Mouse (Mus musculus) embryonic facial prominence, embryonic 15.5 days (tissue): ENCODE data around the gene Hdac10. TPM values are rescaled to one million over a fixed set of nuclear protein-coding genes. Genes with fewer than 3 reads are reported as not detected.

Source experiments
- ATAC-seq: fragments of 200-750 bp; cut with Nextera tagmentation; 2 replicates; pipeline ENCODE4 v1.8.0; 2017; ENCODE audit warnings: low read depth, moderate TSS enrichment; ENCODE audit not compliant: insufficient number of reproducible peaks, low FRiP score, low TSS enrichment
- H3K27ac ChIP-seq: fragments of 300-500 bp; sonication (generic); replicated peaks from 2 replicates; pipeline ENCODE4 v1.5.1; 2015; ENCODE audit warnings: mild to moderate bottlenecking, inconsistent platforms
- H3K27me3 ChIP-seq: fragments of 300-500 bp; sonication (generic); 2 replicates; pipeline ENCODE4 v1.6.1; 2015; ENCODE audit warnings: inconsistent platforms
- H3K36me3 ChIP-seq: fragments of 300-500 bp; sonication (generic); 2 replicates; pipeline ENCODE4 v1.6.1; 2015; ENCODE audit warnings: mild to moderate bottlenecking, inconsistent platforms
- H3K4me1 ChIP-seq: fragments of 300-500 bp; sonication (generic); 2 replicates; pipeline ENCODE4 v1.6.1; 2015; ENCODE audit warnings: inconsistent platforms
- H3K4me2 ChIP-seq: fragments of 300-500 bp; sonication (generic); replicated peaks from 2 replicates; pipeline ENCODE4 v1.6.1; 2015; ENCODE audit warnings: mild to moderate bottlenecking, inconsistent platforms
- H3K4me3 ChIP-seq: fragments of 300-500 bp; sonication (generic); replicated peaks from 2 replicates; pipeline ENCODE4 v1.5.1; 2015; ENCODE audit warnings: mild to moderate bottlenecking, inconsistent platforms
- H3K9ac ChIP-seq: fragments of 300-500 bp; sonication (generic); 2 replicates; pipeline ENCODE4 v1.6.1; 2015; ENCODE audit warnings: inconsistent platforms
- H3K9me3 ChIP-seq: fragments of 300-500 bp; sonication (generic); replicated peaks from 2 replicates; pipeline ENCODE4 v1.6.1; 2016; ENCODE audit warnings: inconsistent platforms
- WGBS: fragments of 180-500 bp; shearing (Covaris S2); methylation state at CpG from one replicate; pipeline ENCODE4 v1.1.7; 2015; 5-methylcytosine and 5-hydroxymethylcytosine counted together
- polyA plus RNA-seq: library from polyadenylated mRNA; unstranded; fragments of >200 nt; fragmentation: Nextera tagmentation; extraction: Ambion mirVana; gene quantifications from 2 replicates; pipeline ENCODE4 v1.2.1, GENCODE M21; 2015

The Hdac10 gene
- polyA plus RNA-seq, 1 experiment from 2014 or later, result 25.7 TPM

DNA sequence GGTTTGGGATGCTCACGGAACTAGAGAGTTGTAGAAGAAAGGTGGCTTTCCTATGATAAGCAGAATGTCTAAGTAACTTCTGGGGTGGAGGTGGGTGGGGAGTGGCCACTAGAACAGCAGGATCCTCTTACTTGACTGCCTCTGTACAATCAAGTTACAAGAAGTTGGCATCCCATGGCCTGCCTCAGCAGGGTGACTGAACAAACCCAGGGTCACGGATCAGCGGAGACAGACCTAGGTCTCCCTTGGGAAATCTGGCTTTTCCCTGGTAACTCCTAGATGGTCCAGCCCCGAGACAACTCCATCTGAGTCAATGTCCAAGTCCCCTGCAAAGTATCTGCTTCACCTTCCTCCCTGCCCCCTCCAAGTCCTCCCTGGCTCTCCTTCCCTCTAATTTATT is 19.4 kb upstream of the Hdac10 start:
- H3K4me1 ChIP-seq, result peaks cover 40% of the 10 kb centered on the region
- no peak overlapping the region for H3K27ac ChIP-seq
- H3K9me3 ChIP-seq, result no peaks in the 10 kb centered on the region
- peak overlapping the region; percentile 68; the same call in 1 of the 2 replicates for H3K4me3 ChIP-seq
- no peak overlapping the region for H3K9ac ChIP-seq
- no peak for ATAC-seq
- H3K4me2 ChIP-seq, result peak overlapping the region; percentile 81
- H3K36me3 ChIP-seq, result no peaks in the 10 kb centered on the region; the same call in 1 of the 2 replicates
- peaks cover 28% of the 10 kb centered on the region for H3K27me3 ChIP-seq
- WGBS, result 64% methylated on average over 4 of the region's 4 CpGs

GRCm38 (mm10) chr15:89147456-89147855 is 19.0 kb upstream of the Hdac10 start:
- no peaks in the 10 kb centered on the region; the same call in 1 of the 2 replicates for H3K36me3 ChIP-seq
- no peak overlapping the region; the same call in 1 of the 2 replicates for H3K9ac ChIP-seq
- no peaks in the 10 kb centered on the region for H3K9me3 ChIP-seq
- ATAC-seq, result no peak
- H3K4me3 ChIP-seq, result no peak overlapping the region; the same call in 1 of the 2 replicates
- H3K27me3 ChIP-seq, result peaks cover 33% of the 10 kb centered on the region
- WGBS, result 19% methylated on average over 10 of the region's 10 CpGs
- H3K4me2 ChIP-seq, result peak overlapping the region; percentile 60
- peaks cover 40% of the 10 kb centered on the region for H3K4me1 ChIP-seq
- no peak overlapping the region for H3K27ac ChIP-seq

- ATAC-seq, result no peak
- no peaks in the 10 kb centered on the region for H3K9me3 ChIP-seq
- peak overlapping the region; percentile 34 for H3K4me3 ChIP-seq
- WGBS, result 9% methylated on average over 15 of the region's 16 CpGs
- H3K36me3 ChIP-seq, result no peaks in the 10 kb centered on the region; the same call in 1 of the 2 replicates
- peaks cover 40% of the 10 kb centered on the region for H3K4me1 ChIP-seq
- H3K9ac ChIP-seq, result no peak overlapping the region; the same call in 1 of the 2 replicates
- H3K27ac ChIP-seq, result no peak overlapping the region
- peak overlapping the region; percentile 60 for H3K4me2 ChIP-seq
- peaks cover 37% of the 10 kb centered on the region for H3K27me3 ChIP-seq
These were observed 18.5 kb upstream of the Hdac10 start for GRCm38 (mm10) chr15:89147024-89147423.

- no peak for ATAC-seq
- H3K27me3 ChIP-seq, result peaks cover 41% of the 10 kb centered on the region
These were observed 18.0 kb upstream of the Hdac10 start for GRCm38 (mm10) chr15:89146537-89146936.

DNA sequence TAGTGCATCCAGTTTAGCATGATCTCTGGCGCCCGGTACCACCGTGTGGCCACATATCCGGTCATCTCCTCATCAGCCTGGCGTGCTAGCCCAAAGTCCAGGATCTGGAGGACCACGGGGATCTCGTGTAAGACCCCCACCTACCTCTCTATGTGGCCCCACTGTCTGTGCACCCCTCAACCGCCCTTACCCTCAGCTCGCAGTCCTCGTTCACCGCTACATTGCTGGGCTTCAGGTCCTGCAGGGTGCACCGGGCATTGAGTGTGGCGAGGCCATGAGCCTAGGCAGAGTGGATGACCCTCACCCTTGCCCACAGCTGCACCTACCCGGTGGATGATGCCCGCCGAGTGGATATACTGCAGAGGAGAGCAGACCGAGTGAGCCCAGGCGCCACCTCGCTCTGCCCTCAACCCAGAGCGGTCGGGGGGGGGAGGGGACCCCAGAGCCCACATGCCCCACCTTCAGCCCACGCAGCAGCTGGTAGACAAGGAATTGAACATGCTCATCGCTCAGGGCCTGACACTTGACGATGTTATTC is 17.4 kb upstream of the Hdac10 start:
- 75% methylated on average over 24 of the region's 24 CpGs for WGBS
- no peak for ATAC-seq
- H3K9ac ChIP-seq, result no peak overlapping the region; the same call in 1 of the 2 replicates
- no peaks in the 10 kb centered on the region for H3K9me3 ChIP-seq
- no peak overlapping the region for H3K4me3 ChIP-seq
- H3K4me1 ChIP-seq, result peaks cover 47% of the 10 kb centered on the region
- no peak overlapping the region for H3K27ac ChIP-seq
- H3K36me3 ChIP-seq, result no peaks in the 10 kb centered on the region; the same call in 1 of the 2 replicates
- peaks cover 48% of the 10 kb centered on the region for H3K27me3 ChIP-seq
- H3K4me2 ChIP-seq, result peak overlapping the region; percentile 60; the same call in 1 of the 2 replicates

More at GRCm38 (mm10) chr15:89146537-89146936, 18.0 kb upstream of the Hdac10 start:
- 2% methylated on average over 27 of the region's 27 CpGs for WGBS
- Histone ChIP-seq H3K4me2 (peak overlapping the region; percentile 60), H3K4me1 (peaks cover 40% of the 10 kb centered on the region), H3K36me3 (no peaks in the 10 kb centered on the region; the same call in 1 of the 2 replicates), H3K4me3 (peak overlapping the region; percentile 34), H3K9ac (no peak overlapping the region), H3K9me3 (no peaks in the 10 kb centered on the region), H3K27ac (no peak overlapping the region)

GRCm38 (mm10) chr15:89144965-89145364 is 16.5 kb upstream of the Hdac10 start:
- H3K36me3 ChIP-seq, result no peaks in the 10 kb centered on the region; the same call in 1 of the 2 replicates
- H3K27me3 ChIP-seq, result peaks cover 57% of the 10 kb centered on the region
- ATAC-seq, result no peak
- no peak overlapping the region for H3K4me3 ChIP-seq
- H3K4me2 ChIP-seq, result no peak overlapping the region
- H3K9ac ChIP-seq, result no peak overlapping the region
- WGBS, result 84% methylated on average over 11 of the region's 11 CpGs
- H3K4me1 ChIP-seq, result peaks cover 51% of the 10 kb centered on the region
- H3K27ac ChIP-seq, result no peak overlapping the region
- H3K9me3 ChIP-seq, result no peaks in the 10 kb centered on the region

- H3K27ac ChIP-seq, result no peak overlapping the region
- H3K36me3 ChIP-seq, result no peaks in the 10 kb centered on the region; the same call in 1 of the 2 replicates
- H3K9me3 ChIP-seq, result no peaks in the 10 kb centered on the region
- H3K9ac ChIP-seq, result no peak overlapping the region
- 52% methylated on average over 2 of the region's 2 CpGs for WGBS
- H3K4me3 ChIP-seq, result no peak overlapping the region
- H3K4me1 ChIP-seq, result peaks cover 38% of the 10 kb centered on the region
- ATAC-seq, result no peak
- peaks cover 69% of the 10 kb centered on the region for H3K27me3 ChIP-seq
- H3K4me2 ChIP-seq, result no peak overlapping the region
These were observed 14.6 kb upstream of the Hdac10 start for GRCm38 (mm10) chr15:89143134-89143533.

GRCm38 (mm10) chr15:89141905-89142304 is 13.4 kb upstream of the Hdac10 start:
- 58% methylated on average over 4 of the region's 4 CpGs for WGBS
- no peak overlapping the region for H3K4me3 ChIP-seq
- no peak overlapping the region for H3K9ac ChIP-seq
- H3K4me1 ChIP-seq, result peaks cover 30% of the 10 kb centered on the region
- peaks cover 63% of the 10 kb centered on the region for H3K27me3 ChIP-seq
- ATAC-seq, result no peak
- no peaks in the 10 kb centered on the region for H3K9me3 ChIP-seq
- no peak overlapping the region for H3K27ac ChIP-seq
- H3K36me3 ChIP-seq, result no peaks in the 10 kb centered on the region; the same call in 1 of the 2 replicates
- no peak overlapping the region for H3K4me2 ChIP-seq

GRCm38 (mm10) chr15:89141443-89141842 is 12.9 kb upstream of the Hdac10 start:
- Histone ChIP-seq H3K27ac (no peak overlapping the region), H3K4me1 (peaks cover 25% of the 10 kb centered on the region), H3K4me2 (no peak overlapping the region), H3K9ac (no peak overlapping the region), H3K27me3 (peaks cover 59% of the 10 kb centered on the region), H3K36me3 (no peaks in the 10 kb centered on the region; the same call in 1 of the 2 replicates), H3K9me3 (no peaks in the 10 kb centered on the region), H3K4me3 (no peak overlapping the region)
- WGBS, result 21% methylated on average over 5 of the region's 5 CpGs
- ATAC-seq, result no peak

DNA sequence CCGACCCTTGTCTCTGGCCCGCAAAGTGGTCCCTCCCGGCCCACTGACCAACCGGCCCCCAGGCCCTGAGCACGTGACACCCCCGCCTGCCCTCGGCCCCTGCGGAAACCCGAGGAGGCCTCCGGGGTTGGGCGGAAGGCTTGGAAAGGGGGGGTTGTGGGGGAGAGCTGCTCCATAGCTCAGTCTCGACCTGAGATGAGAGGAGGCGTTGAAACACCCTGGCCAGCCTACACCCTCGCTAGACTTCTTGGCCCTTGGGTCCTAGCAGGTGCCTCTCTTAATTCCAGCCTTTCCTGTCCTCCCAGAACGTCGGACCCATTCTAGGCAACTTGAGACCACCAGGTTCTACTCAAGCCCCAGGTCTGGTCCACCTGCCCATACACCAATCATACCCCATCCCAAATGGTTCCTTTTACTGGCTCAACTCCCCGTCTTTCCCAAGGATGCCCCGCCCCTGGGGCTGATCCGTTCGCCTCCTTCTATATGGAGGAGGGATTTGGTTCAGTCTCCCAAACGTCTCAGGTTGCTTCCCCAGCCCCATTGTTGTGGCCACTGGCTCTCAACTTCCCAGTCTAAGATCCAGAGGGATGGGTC is 12.3 kb upstream of the Hdac10 start, which contains the start of gene Mapk12:
TSS of gene Mapk12 (minus strand) at position 45 of the 594 bp plus-strand sequence.
- Histone ChIP-seq H3K4me2 (peak within 1 kb of the TSS; percentile 92), H3K36me3 (no peaks in the 10 kb centered on the region; the same call in 1 of the 2 replicates), H3K27me3 (peaks cover 53% of the 10 kb centered on the region), H3K9ac (no peak within 1 kb of the TSS), H3K4me1 (peaks cover 20% of the 10 kb centered on the region), H3K9me3 (no peaks in the 10 kb centered on the region), H3K4me3 (peak within 1 kb of the TSS; percentile 49), H3K27ac (peak within 1 kb of the TSS; percentile 44; the same call in 1 of the 2 replicates)
- 0% methylated on average over 19 of the region's 21 CpGs for WGBS
- ATAC-seq, result peak; percentile 65

- peak overlapping the region; percentile 44; the same call in 1 of the 2 replicates for H3K27ac ChIP-seq
- peaks cover 20% of the 10 kb centered on the region for H3K4me1 ChIP-seq
- H3K27me3 ChIP-seq, result peaks cover 49% of the 10 kb centered on the region
- no peaks in the 10 kb centered on the region for H3K9me3 ChIP-seq
- peak; percentile 26; the same call in 1 of the 2 replicates for ATAC-seq
- under 1% methylated on average over 53 of the region's 53 CpGs for WGBS
- H3K9ac ChIP-seq, result no peak overlapping the region
- H3K36me3 ChIP-seq, result no peaks in the 10 kb centered on the region
- peak overlapping the region; percentile 49 for H3K4me3 ChIP-seq
- H3K4me2 ChIP-seq, result peak overlapping the region; percentile 92
These were observed 11.7 kb upstream of the Hdac10 start for GRCm38 (mm10) chr15:89140048-89140658.
